Mouse (Mus musculus): ENCODE data around the gene Prpf19. TPM values are rescaled to one million over a fixed set of nuclear protein-coding genes. Genes with fewer than 3 reads are reported as not detected.

Gene Prpf19
- polyA plus RNA-seq, 1 experiment from 2014 or later: 49.9 TPM

GRCm38 (mm10) chr19:10935029-10935428, 40.0 kb downstream of the Prpf19 start:
- ATAC-seq (ENCODE audit: insufficient number of reproducible peaks, insufficient read depth, low FRiP score, low read depth): no peak
- Histone ChIP-seq H3K27me3 (ENCODE audit: control insufficient read depth, insufficient read depth, low read length) (no peaks in the 10 kb centered on the region), H3K36me3 (ENCODE audit: control insufficient read depth, insufficient read depth, low read length) (no peaks in the 10 kb centered on the region), H3K4me1 (ENCODE audit: control insufficient read depth, insufficient read depth, low read length) (peaks cover 1% of the 10 kb centered on the region; the same call in 1 of the 2 replicates), H3K9ac (replicated peaks; ENCODE audit: low read depth, low read length) (no peak overlapping the region), H3K27ac (ENCODE audit: low read length) (peak overlapping the region; percentile 39; the same call in 1 of the 2 replicates), H3K4me2 (replicated peaks; ENCODE audit: low read depth, low read length) (no peak overlapping the region), H3K4me3 (ENCODE audit: low read depth, low read length) (no peak overlapping the region), H3K9me3 (ENCODE audit: control insufficient read depth, low read depth, low read length) (no peaks in the 10 kb centered on the region)
- 46% methylated on average over 5 of the region's 5 CpGs for WGBS

GRCm38 (mm10) chr19:10936077-10936476, 41.0 kb downstream of the Prpf19 start:
- H3K9ac ChIP-seq (replicated peaks; ENCODE audit: low read depth, low read length): no peak overlapping the region
- H3K4me3 ChIP-seq (ENCODE audit: low read depth, low read length): no peak overlapping the region
- H3K36me3 ChIP-seq (ENCODE audit: control insufficient read depth, insufficient read depth, low read length): no peaks in the 10 kb centered on the region
- H3K27ac ChIP-seq (ENCODE audit: low read length): no peak overlapping the region
- H3K9me3 ChIP-seq (ENCODE audit: control insufficient read depth, low read depth, low read length): no peaks in the 10 kb centered on the region
- WGBS: 89% methylated on average over 5 of the region's 5 CpGs
- H3K27me3 ChIP-seq (ENCODE audit: control insufficient read depth, insufficient read depth, low read length): no peaks in the 10 kb centered on the region
- H3K4me2 ChIP-seq (replicated peaks; ENCODE audit: low read depth, low read length): no peak overlapping the region
- ATAC-seq (ENCODE audit: insufficient number of reproducible peaks, insufficient read depth, low FRiP score, low read depth): no peak
- H3K4me1 ChIP-seq (ENCODE audit: control insufficient read depth, insufficient read depth, low read length): peaks cover 8% of the 10 kb centered on the region

- ATAC-seq (ENCODE audit: insufficient number of reproducible peaks, insufficient read depth, low FRiP score, low read depth): no peak
- H3K4me2 ChIP-seq (replicated peaks; ENCODE audit: low read depth, low read length): no peak within 1 kb of the TSS
- WGBS: 49% methylated on average over 5 of the region's 5 CpGs
These were observed 42.1 kb downstream of the Prpf19 start, which contains the start of gene Ptgdr2 for GRCm38 (mm10) chr19:10937110-10937563. TSS of gene Ptgdr2 (plus strand) at chr19:10937160.

GRCm38 (mm10) chr19:10938771-10939170, 43.7 kb downstream of the Prpf19 start:
- ATAC-seq (ENCODE audit: insufficient number of reproducible peaks, insufficient read depth, low FRiP score, low read depth): no peak
- peaks cover 10% of the 10 kb centered on the region; the same call in 1 of the 2 replicates for H3K36me3 ChIP-seq (ENCODE audit: control insufficient read depth, insufficient read depth, low read length)
- H3K9me3 ChIP-seq (ENCODE audit: control insufficient read depth, low read depth, low read length): no peaks in the 10 kb centered on the region
- no peak overlapping the region for H3K4me3 ChIP-seq (ENCODE audit: low read depth, low read length)
- H3K27ac ChIP-seq (ENCODE audit: low read length): no peak overlapping the region
- 22% methylated on average over 3 of the region's 3 CpGs for WGBS
- H3K4me2 ChIP-seq (replicated peaks; ENCODE audit: low read depth, low read length): no peak overlapping the region
- no peak overlapping the region for H3K9ac ChIP-seq (replicated peaks; ENCODE audit: low read depth, low read length)
- H3K27me3 ChIP-seq (ENCODE audit: control insufficient read depth, insufficient read depth, low read length): no peaks in the 10 kb centered on the region
- H3K4me1 ChIP-seq (ENCODE audit: control insufficient read depth, insufficient read depth, low read length): peaks cover 12% of the 10 kb centered on the region

More at GRCm38 (mm10) chr19:10937110-10937563, 42.1 kb downstream of the Prpf19 start, which contains the start of gene Ptgdr2:
- Histone ChIP-seq H3K27ac (ENCODE audit: low read length) (no peak within 1 kb of the TSS), H3K4me3 (ENCODE audit: low read depth, low read length) (no peak within 1 kb of the TSS), H3K9ac (replicated peaks; ENCODE audit: low read depth, low read length) (no peak within 1 kb of the TSS), H3K36me3 (ENCODE audit: control insufficient read depth, insufficient read depth, low read length) (peaks cover 3% of the 10 kb centered on the region; the same call in 1 of the 2 replicates), H3K4me1 (ENCODE audit: control insufficient read depth, insufficient read depth, low read length) (peaks cover 12% of the 10 kb centered on the region), H3K9me3 (ENCODE audit: control insufficient read depth, low read depth, low read length) (no peaks in the 10 kb centered on the region), H3K27me3 (ENCODE audit: control insufficient read depth, insufficient read depth, low read length) (no peaks in the 10 kb centered on the region)

GRCm38 (mm10) chr19:10940097-10940800, 45.2 kb downstream of the Prpf19 start:
- 19% methylated on average over 37 of the region's 37 CpGs for WGBS
- H3K9me3 ChIP-seq (ENCODE audit: control insufficient read depth, low read depth, low read length): no peaks in the 10 kb centered on the region
- H3K4me2 ChIP-seq (replicated peaks; ENCODE audit: low read depth, low read length): peak overlapping the region; percentile 84
- 0 out of 2 replicates have a peak overlapping the region, but pooled peaks have one; percentile 30 for H3K9ac ChIP-seq (replicated peaks; ENCODE audit: low read depth, low read length)
- no peak overlapping the region for H3K27ac ChIP-seq (ENCODE audit: low read length)
- ATAC-seq (ENCODE audit: insufficient number of reproducible peaks, insufficient read depth, low FRiP score, low read depth): peak; percentile 67
- peak overlapping the region; percentile 29 for H3K4me3 ChIP-seq (ENCODE audit: low read depth, low read length)
- H3K27me3 ChIP-seq (ENCODE audit: control insufficient read depth, insufficient read depth, low read length): no peaks in the 10 kb centered on the region
- H3K36me3 ChIP-seq (ENCODE audit: control insufficient read depth, insufficient read depth, low read length): peaks cover 23% of the 10 kb centered on the region
- peaks cover 12% of the 10 kb centered on the region for H3K4me1 ChIP-seq (ENCODE audit: control insufficient read depth, insufficient read depth, low read length)

- Histone ChIP-seq H3K36me3 (ENCODE audit: control insufficient read depth, insufficient read depth, low read length) (peaks cover 24% of the 10 kb centered on the region), H3K9me3 (ENCODE audit: control insufficient read depth, low read depth, low read length) (no peaks in the 10 kb centered on the region), H3K4me1 (ENCODE audit: control insufficient read depth, insufficient read depth, low read length) (peaks cover 12% of the 10 kb centered on the region), H3K4me2 (replicated peaks; ENCODE audit: low read depth, low read length) (peak overlapping the region; percentile 84), H3K27me3 (ENCODE audit: control insufficient read depth, insufficient read depth, low read length) (no peaks in the 10 kb centered on the region), H3K27ac (ENCODE audit: low read length) (no peak overlapping the region), H3K4me3 (ENCODE audit: low read depth, low read length) (peak overlapping the region; percentile 29), H3K9ac (replicated peaks; ENCODE audit: low read depth, low read length) (0 out of 2 replicates have a peak overlapping the region, but pooled peaks have one; percentile 30)
- peak; percentile 53 for ATAC-seq (ENCODE audit: insufficient number of reproducible peaks, insufficient read depth, low FRiP score, low read depth)
- WGBS: 3% methylated on average over 40 of the region's 40 CpGs
These were observed 45.9 kb downstream of the Prpf19 start for GRCm38 (mm10) chr19:10940801-10941457.

- 80% methylated on average over 3 of the region's 3 CpGs for WGBS
- peaks cover 24% of the 10 kb centered on the region for H3K36me3 ChIP-seq (ENCODE audit: control insufficient read depth, insufficient read depth, low read length)
- no peak overlapping the region for H3K27ac ChIP-seq (ENCODE audit: low read length)
- H3K9me3 ChIP-seq (ENCODE audit: control insufficient read depth, low read depth, low read length): no peaks in the 10 kb centered on the region
- no peak overlapping the region for H3K9ac ChIP-seq (replicated peaks; ENCODE audit: low read depth, low read length)
- no peak overlapping the region for H3K4me2 ChIP-seq (replicated peaks; ENCODE audit: low read depth, low read length)
- no peak overlapping the region for H3K4me3 ChIP-seq (ENCODE audit: low read depth, low read length)
- H3K27me3 ChIP-seq (ENCODE audit: control insufficient read depth, insufficient read depth, low read length): no peaks in the 10 kb centered on the region
- H3K4me1 ChIP-seq (ENCODE audit: control insufficient read depth, insufficient read depth, low read length): peaks cover 31% of the 10 kb centered on the region
- ATAC-seq (ENCODE audit: insufficient number of reproducible peaks, insufficient read depth, low FRiP score, low read depth): no peak
These were observed 48.9 kb downstream of the Prpf19 start for GRCm38 (mm10) chr19:10943955-10944354.

GRCm38 (mm10) chr19:10946506-10946905, 51.5 kb downstream of the Prpf19 start:
- peak overlapping the region; percentile 18; the same call in 1 of the 2 replicates for H3K4me2 ChIP-seq (replicated peaks; ENCODE audit: low read depth, low read length)
- H3K27ac ChIP-seq (ENCODE audit: low read length): no peak overlapping the region
- peaks cover 24% of the 10 kb centered on the region for H3K4me1 ChIP-seq (ENCODE audit: control insufficient read depth, insufficient read depth, low read length)
- H3K36me3 ChIP-seq (ENCODE audit: control insufficient read depth, insufficient read depth, low read length): peaks cover 24% of the 10 kb centered on the region
- ATAC-seq (ENCODE audit: insufficient number of reproducible peaks, insufficient read depth, low FRiP score, low read depth): no peak
- no peaks in the 10 kb centered on the region for H3K27me3 ChIP-seq (ENCODE audit: control insufficient read depth, insufficient read depth, low read length)
- H3K9ac ChIP-seq (replicated peaks; ENCODE audit: low read depth, low read length): no peak overlapping the region
- 83% methylated on average over 3 of the region's 3 CpGs for WGBS
- no peaks in the 10 kb centered on the region for H3K9me3 ChIP-seq (ENCODE audit: control insufficient read depth, low read depth, low read length)
- 0 out of 2 replicates have a peak overlapping the region, but pooled peaks have one; percentile 86 for H3K4me3 ChIP-seq (ENCODE audit: low read depth, low read length)
